Mouse (Mus musculus): ENCODE data around the gene Greb1.

The Greb1 gene

GRCm38 (mm10) chr12:16800259-16800958 lies at the start of gene Greb1:
TSS of gene Greb1 (minus strand) at chr12:16800886.
- DNase-seq (ENCODE audit: low spot score) = no peak

- no peak for DNase-seq (ENCODE audit: low spot score)
Observed at GRCm38 (mm10) chr12:16849821-16850220, 49.1 kb upstream of the Greb1 start.

GRCm38 (mm10) chr12:16848501-16848900 lies 47.8 kb upstream of the Greb1 start:
- no peak for DNase-seq (ENCODE audit: low spot score)

- no peak for DNase-seq (ENCODE audit: low spot score)
Observed at GRCm38 (mm10) chr12:16847204-16847792, 46.6 kb upstream of the Greb1 start.

GRCm38 (mm10) chr12:16844623-16845592 lies 44.2 kb upstream of the Greb1 start:
- DNase-seq (ENCODE audit: low spot score) = peak; percentile 32

- DNase-seq (ENCODE audit: low spot score) = peak; percentile 71
Observed at GRCm38 (mm10) chr12:16840842-16841782, 40.4 kb upstream of the Greb1 start.

GRCm38 (mm10) chr12:16837766-16838165 lies 37.1 kb upstream of the Greb1 start:
- no peak for DNase-seq (ENCODE audit: low spot score)

- no peak for DNase-seq (ENCODE audit: low spot score)
Observed at GRCm38 (mm10) chr12:16836188-16836587, 35.5 kb upstream of the Greb1 start.

GRCm38 (mm10) chr12:16834701-16835100 lies 34.0 kb upstream of the Greb1 start:
- no peak for DNase-seq (ENCODE audit: low spot score)

GRCm38 (mm10) chr12:16831071-16831470 lies 30.4 kb upstream of the Greb1 start:
- DNase-seq (ENCODE audit: low spot score) = no peak

GRCm38 (mm10) chr12:16829785-16830184 lies 29.1 kb upstream of the Greb1 start:
- no peak for DNase-seq (ENCODE audit: low spot score)

- peak; percentile 66 for DNase-seq (ENCODE audit: low spot score)
Observed at GRCm38 (mm10) chr12:16828505-16828904, 27.8 kb upstream of the Greb1 start.

GRCm38 (mm10) chr12:16823701-16824100 lies 23.0 kb upstream of the Greb1 start:
- no peak for DNase-seq (ENCODE audit: low spot score)

GRCm38 (mm10) chr12:16822181-16822734 lies 21.6 kb upstream of the Greb1 start:
- no peak for DNase-seq (ENCODE audit: low spot score)

GRCm38 (mm10) chr12:16820761-16821160 lies 20.1 kb upstream of the Greb1 start:
- DNase-seq (ENCODE audit: low spot score) = no peak

- no peak for DNase-seq (ENCODE audit: low spot score)
Observed at GRCm38 (mm10) chr12:16818513-16818912, 17.8 kb upstream of the Greb1 start.

GRCm38 (mm10) chr12:16817147-16817546 lies 16.5 kb upstream of the Greb1 start:
- DNase-seq (ENCODE audit: low spot score) = no peak

GRCm38 (mm10) chr12:16811477-16811876 lies 10.8 kb upstream of the Greb1 start:
- no peak for DNase-seq (ENCODE audit: low spot score)

- peak; percentile 80 for DNase-seq (ENCODE audit: low spot score)
Observed at GRCm38 (mm10) chr12:16810525-16811431, 10.1 kb upstream of the Greb1 start, which contains the start of gene E2f6. TSS of gene E2f6 (plus strand) at chr12:16810963.

GRCm38 (mm10) chr12:16808045-16808444 lies 7.4 kb upstream of the Greb1 start:
- DNase-seq (ENCODE audit: low spot score) = peak; percentile 35

Data from urinary bladder, postnatal 14 days (tissue).